Mouse (Mus musculus) MEL (cell line): ENCODE measurements around the gene Ptprq. TPM values are rescaled to one million over a fixed set of nuclear protein-coding genes. Genes with fewer than 3 reads are reported as not detected.

Experiments used
- DNase-seq: peaks from one replicate; pipeline ENCODE4 v3.0.0; 2011; ENCODE audit warnings: low read depth, low spot score
- H3K27ac ChIP-seq: 2 replicates; pipeline ENCODE4 v1.5.1; 2012; ENCODE audit warnings: low read depth, mild to moderate bottlenecking, control low read depth, low read length, moderate library complexity; ENCODE audit not compliant: control insufficient read depth
- H3K27me3 ChIP-seq, 2 experiments: fragments of 150-350 bp in 1 of 2; sonication (generic) in 1 of 2; 2 replicates each; pipeline ENCODE4 v1.6.1; 2012; ENCODE audit warnings: low read length in 2 of 2, mild to moderate bottlenecking in 2 of 2, improper control_type of control experiment in 1 of 2, moderate library complexity in 1 of 2; ENCODE audit not compliant: insufficient read depth in 2 of 2, control insufficient read depth in 1 of 2
- H3K36me3 ChIP-seq, 2 experiments: 2 replicates each; pipeline ENCODE4 v1.6.1; 2012 to 2014; ENCODE audit warnings: low read length in 2 of 2, improper control_type of control experiment in 1 of 2, inconsistent platforms in 1 of 2, mild to moderate bottlenecking in 1 of 2; ENCODE audit not compliant: insufficient read depth in 2 of 2, control insufficient read depth in 1 of 2
- H3K4me1 ChIP-seq, 2 experiments: fragments of 150-350 bp in 1 of 2; sonication (generic) in 1 of 2; 2 replicates each; pipeline ENCODE4 v1.6.1; 2012; ENCODE audit warnings: low read length in 2 of 2, improper control_type of control experiment in 1 of 2, mild to moderate bottlenecking in 1 of 2; ENCODE audit not compliant: insufficient read depth in 2 of 2, control insufficient read depth in 1 of 2
- H3K4me3 ChIP-seq, 2 experiments: fragments of 150-350 bp in 1 of 2; sonication (generic) in 1 of 2; 2 replicates each; pipeline ENCODE4 v1.5.1; 2012; ENCODE audit warnings: low read depth in 2 of 2, low read length in 2 of 2, mild to moderate bottlenecking in 2 of 2, moderate library complexity in 2 of 2, control low read depth in 1 of 2, improper control_type of control experiment in 1 of 2; ENCODE audit not compliant: control insufficient read depth in 1 of 2, insufficient read depth in 1 of 2
- H3K79me2 ChIP-seq: 2 replicates; pipeline ENCODE4 v1.6.1; 2012; ENCODE audit warnings: mild to moderate bottlenecking, low read length, moderate library complexity; ENCODE audit not compliant: control insufficient read depth, poor library complexity, insufficient read depth
- H3K9ac ChIP-seq: 2 replicates; pipeline ENCODE4 v1.6.1; 2012; ENCODE audit warnings: low read depth, mild to moderate bottlenecking, control low read depth, low read length, moderate library complexity; ENCODE audit not compliant: control insufficient read depth, poor library complexity, severe bottlenecking
- H3K9me3 ChIP-seq: fragments of 150-350 bp; sonication (generic); replicated peaks from 2 replicates; pipeline ENCODE4 v1.6.1; 2012; ENCODE audit warnings: mild to moderate bottlenecking, low read length, improper control_type of control experiment, moderate library complexity; ENCODE audit not compliant: insufficient read depth
- BHLHE40 ChIP-seq: IDR thresholded peaks from 2 replicates; pipeline ENCODE4 v1.6.1; 2012; ENCODE audit warnings: low read depth, mild to moderate bottlenecking, inconsistent platforms, low read length, improper control_type of control experiment, borderline replicate concordance
- CHD1 ChIP-seq: IDR thresholded peaks from 2 replicates; pipeline ENCODE4 v1.6.1; 2012; ENCODE audit warnings: low read depth, mild to moderate bottlenecking, inconsistent platforms, low read length, improper control_type of control experiment
- CTCF ChIP-seq, 3 experiments: IDR thresholded peaks in 2 of 3; conservative IDR thresholded peaks in 1 of 3; 2 replicates each; pipeline ENCODE4 v1.5.1; 2011 to 2012; ENCODE audit warnings: low read length in 3 of 3, low read depth in 2 of 3, mild to moderate bottlenecking in 2 of 3, improper control_type of control experiment in 1 of 3, inconsistent platforms in 1 of 3, mixed read lengths in 1 of 3, moderate library complexity in 1 of 3; ENCODE audit not compliant: control insufficient read depth in 1 of 3, insufficient read depth in 1 of 3, poor library complexity in 1 of 3, severe bottlenecking in 1 of 3
- E2F4 ChIP-seq: IDR thresholded peaks from 2 replicates; pipeline ENCODE4 v1.6.1; 2011; ENCODE audit warnings: low read depth, low read length, improper control_type of control experiment, borderline replicate concordance
- ELF1 ChIP-seq: IDR thresholded peaks from 2 replicates; pipeline ENCODE4 v1.6.1; 2014; ENCODE audit warnings: low read depth, mild to moderate bottlenecking, inconsistent platforms, low read length, improper control_type of control experiment, moderate library complexity
- EP300 ChIP-seq, 2 experiments: IDR thresholded peaks; 2 replicates each; pipeline ENCODE4 v1.6.1; 2011; ENCODE audit warnings: improper control_type of control experiment in 2 of 2, low read length in 2 of 2, low read depth in 1 of 2, mild to moderate bottlenecking in 1 of 2
- ETS1 ChIP-seq: IDR thresholded peaks from 2 replicates; pipeline ENCODE4 v1.6.1; 2012; ENCODE audit warnings: low read depth, mild to moderate bottlenecking, inconsistent platforms, low read length, improper control_type of control experiment, moderate library complexity
- GABPA ChIP-seq: IDR thresholded peaks from 2 replicates; pipeline ENCODE4 v1.6.1; 2012; ENCODE audit warnings: low read depth, mild to moderate bottlenecking, inconsistent platforms, low read length, improper control_type of control experiment, moderate library complexity
- GATA1 ChIP-seq: IDR thresholded peaks from 2 replicates; pipeline ENCODE4 v1.6.1; 2011; ENCODE audit warnings: low read depth, low read length, improper control_type of control experiment
- HCFC1 ChIP-seq: IDR thresholded peaks from 2 replicates; pipeline ENCODE4 v1.6.1; 2012; ENCODE audit warnings: low read depth, mild to moderate bottlenecking, inconsistent platforms, low read length, improper control_type of control experiment, moderate library complexity
- MAZ ChIP-seq: IDR thresholded peaks from 2 replicates; pipeline ENCODE4 v1.6.1; 2012; ENCODE audit warnings: low read depth, mild to moderate bottlenecking, inconsistent platforms, low read length, improper control_type of control experiment
- MXI1 ChIP-seq: IDR thresholded peaks from 2 replicates; pipeline ENCODE4 v1.6.1; 2011; ENCODE audit warnings: mild to moderate bottlenecking, low read depth, low read length, improper control_type of control experiment
- MYB ChIP-seq: IDR thresholded peaks from 2 replicates; pipeline ENCODE4 v1.6.1; 2011; ENCODE audit warnings: mild to moderate bottlenecking, low read depth, low read length, improper control_type of control experiment
- MYC ChIP-seq: IDR thresholded peaks from 2 replicates; pipeline ENCODE4 v1.6.1; 2011; ENCODE audit warnings: low read depth, mild to moderate bottlenecking, low read length, improper control_type of control experiment, moderate library complexity
- NELFE ChIP-seq: IDR thresholded peaks from 2 replicates; pipeline ENCODE4 v1.6.1; 2011; ENCODE audit warnings: low read depth, low read length, improper control_type of control experiment
- NRF1 ChIP-seq: IDR thresholded peaks from 2 replicates; pipeline ENCODE4 v1.6.1; 2014; ENCODE audit warnings: low read depth, mild to moderate bottlenecking, inconsistent platforms, low read length, improper control_type of control experiment, moderate library complexity; ENCODE audit not compliant: poor library complexity, insufficient read depth, severe bottlenecking
- POLR2A ChIP-seq, 2 experiments: IDR thresholded peaks; 2 replicates each; pipeline ENCODE4 v1.6.1; 2011 to 2012; ENCODE audit warnings: low read length in 2 of 2, mild to moderate bottlenecking in 2 of 2, control low read depth in 1 of 2, improper control_type of control experiment in 1 of 2, low read depth in 1 of 2, moderate library complexity in 1 of 2; ENCODE audit not compliant: control insufficient read depth in 1 of 2, insufficient read depth in 1 of 2, poor library complexity in 1 of 2
- POLR2AphosphoS5 ChIP-seq: IDR thresholded peaks from 2 replicates; pipeline ENCODE4 v1.6.1; 2012; ENCODE audit warnings: low read depth, borderline replicate concordance, mild to moderate bottlenecking, inconsistent platforms, low read length, moderate library complexity, mixed read lengths
- RAD21 ChIP-seq: IDR thresholded peaks from 2 replicates; pipeline ENCODE4 v1.6.1; 2011; ENCODE audit warnings: mild to moderate bottlenecking, low read depth, low read length, improper control_type of control experiment
- SIN3A ChIP-seq: IDR thresholded peaks from 2 replicates; pipeline ENCODE4 v1.6.1; 2012; ENCODE audit warnings: low read length, improper control_type of control experiment, inconsistent platforms
- SMC3 ChIP-seq: IDR thresholded peaks from 2 replicates; pipeline ENCODE4 v1.6.1; 2011; ENCODE audit warnings: low read depth, low read length, improper control_type of control experiment
- TAL1 ChIP-seq: IDR thresholded peaks from 2 replicates; pipeline ENCODE4 v1.6.1; 2012; ENCODE audit warnings: mild to moderate bottlenecking, inconsistent platforms, low read length, moderate library complexity, mixed read lengths
- TBP ChIP-seq: IDR thresholded peaks from 2 replicates; pipeline ENCODE4 v1.8.0; 2011; ENCODE audit warnings: low read depth, low read length, improper control_type of control experiment
- ZKSCAN1 ChIP-seq: IDR thresholded peaks from 2 replicates; pipeline ENCODE4 v1.6.1; 2012; ENCODE audit warnings: low read depth, mild to moderate bottlenecking, inconsistent platforms, low read length, improper control_type of control experiment, moderate library complexity
- ZNF384 ChIP-seq: IDR thresholded peaks from 2 replicates; pipeline ENCODE4 v1.6.1; 2012; ENCODE audit warnings: low read depth, mild to moderate bottlenecking, inconsistent platforms, low read length, improper control_type of control experiment
- polyA plus RNA-seq, 2 experiments: library from polyadenylated mRNA; stranded (reverse) in 1 of 2; unstranded in 1 of 2; fragments of >175 nt in 1 of 2; fragments of >200 nt in 1 of 2; gene quantifications; 2 replicates each; pipeline versions ENCODE4 v1.2.1 to v1.2.4; 2012; ENCODE audit warnings: low replicate concordance in 2 of 2, low read depth in 1 of 2; ENCODE audit not compliant: insufficient read length in 2 of 2, insufficient read depth in 1 of 2, missing spikeins in 1 of 2
- total RNA-seq: library from RNA; depleted of rRNA; stranded (reverse); fragments of 300-350 nt; gene quantifications from 2 replicates; pipeline ENCODE4 v1.2.3, GENCODE M21; 2012

Ptprq gene
- total and polyA plus RNA-seq, 3 experiments = not detected

DNA sequence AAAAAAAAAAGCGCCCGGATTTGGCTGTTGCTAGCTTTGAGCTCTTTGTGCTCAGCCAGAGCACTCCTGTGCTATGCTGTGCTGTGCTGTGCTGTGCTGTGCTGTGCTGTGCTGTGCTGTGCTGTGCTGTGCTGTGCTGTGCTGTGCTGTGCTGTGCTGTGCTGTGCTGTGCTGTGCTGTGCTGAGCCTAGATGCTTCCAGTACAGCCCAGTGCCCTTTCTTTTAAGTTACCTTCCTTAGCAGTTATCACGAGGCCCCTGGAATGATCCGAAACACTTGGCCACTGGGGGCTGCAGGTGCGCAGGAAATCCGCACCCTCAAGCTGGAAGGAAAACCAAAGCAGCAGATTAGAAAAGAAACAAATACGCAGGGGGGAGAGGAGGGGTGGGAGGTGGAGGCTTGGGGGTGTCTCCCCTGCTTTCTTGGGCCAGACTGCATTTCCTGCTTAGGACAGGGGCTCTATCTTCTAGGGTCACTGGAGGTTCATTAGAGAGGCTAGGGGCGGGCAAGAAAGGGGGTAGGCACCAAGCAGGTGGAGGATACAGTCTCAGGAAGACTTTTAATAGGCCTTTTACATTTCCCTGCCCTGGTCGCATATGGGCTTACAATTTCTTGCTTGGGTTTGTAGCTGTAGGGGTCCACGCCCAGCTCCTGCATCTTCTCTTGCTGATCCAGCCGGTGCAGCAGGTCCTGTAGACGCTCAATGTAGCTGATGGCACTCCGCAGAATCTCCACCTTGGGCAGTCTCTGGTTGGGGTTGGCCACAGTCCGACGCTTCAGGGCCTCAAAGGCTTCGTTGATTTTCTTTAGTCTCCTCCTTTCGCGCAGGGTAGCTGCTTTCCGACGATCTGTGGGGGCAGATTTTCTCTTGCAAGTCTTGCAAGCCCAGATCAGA lies 226.0 kb downstream of the Ptprq start:
- H3K4me3 ChIP-seq = no peak overlapping the region
- DNase-seq = no peak
- no peaks in the 10 kb centered on the region for H3K9me3 ChIP-seq
- no peak for TF ChIP-seq GATA1
- TF ChIP-seq BHLHE40 = no peak
- TF ChIP-seq ELF1 = no peak
- no peak for TF ChIP-seq POLR2AphosphoS5
- no peak for TF ChIP-seq NELFE
- no peak for TF ChIP-seq SIN3A
- TF ChIP-seq CHD1 = no peak
- TF ChIP-seq TBP = no peak
- TF ChIP-seq ZNF384 = no peak
- TF ChIP-seq MAZ = no peak
- TF ChIP-seq MYB = no peak
- no peak for TF ChIP-seq MXI1
- no peak for TF ChIP-seq POLR2A (IDR thresholded peaks at IDR 0.05; ENCODE audit: control insufficient read depth in 1 of 2, insufficient read depth in 1 of 2, low read depth in 1 of 2, low read length in 2 of 2, poor library complexity in 1 of 2)
- TF ChIP-seq EP300 (IDR thresholded peaks at IDR 0.05; ENCODE audit: low read depth in 1 of 2, low read length in 2 of 2) = no peak
- no peak for TF ChIP-seq ZKSCAN1
- TF ChIP-seq GABPA = no peak
- no peak for TF ChIP-seq HCFC1
- TF ChIP-seq TAL1 = no peak
- H3K27me3 ChIP-seq = no peaks in the 10 kb centered on the region
- no peak overlapping the region for H3K27ac ChIP-seq
- H3K79me2 ChIP-seq = no peaks in the 10 kb centered on the region
- no peaks in the 10 kb centered on the region for H3K36me3 ChIP-seq
- H3K4me1 ChIP-seq = no peaks in the 10 kb centered on the region
- no peak overlapping the region for H3K9ac ChIP-seq

DNA sequence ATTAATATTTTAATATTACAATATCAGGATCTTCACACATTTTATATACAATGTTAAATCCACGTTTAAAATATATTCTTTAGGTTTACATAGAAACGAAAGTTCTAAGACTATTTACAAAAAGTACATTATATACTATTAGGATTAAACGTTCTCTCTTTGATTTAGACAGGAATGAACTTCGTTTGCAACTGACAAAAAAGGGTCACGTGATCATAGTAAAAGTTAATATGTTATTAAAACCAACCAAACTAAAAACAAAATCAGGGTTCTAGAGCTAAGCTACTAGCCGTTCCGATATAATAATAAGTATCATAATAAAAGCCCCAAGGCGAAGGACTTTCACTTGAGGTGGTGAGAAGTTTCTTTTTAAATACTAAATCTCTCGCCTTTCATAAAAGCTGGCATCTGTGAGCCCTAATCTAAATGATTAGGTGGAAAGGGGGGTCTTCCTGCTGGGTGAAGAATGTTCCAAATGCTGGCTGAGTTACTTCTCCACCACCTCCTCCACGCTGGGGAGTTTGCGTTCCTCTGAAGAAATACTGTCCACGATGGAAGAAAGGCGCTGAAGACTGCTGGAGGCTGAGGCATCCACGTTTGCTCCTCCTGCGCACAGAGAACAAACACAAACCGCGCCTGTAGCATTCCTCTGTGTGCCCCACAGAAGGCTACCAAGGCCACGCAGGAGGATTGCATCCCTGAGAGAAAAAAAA lies 226.8 kb downstream of the Ptprq start:
- H3K4me3 ChIP-seq = no peak overlapping the region
- H3K27me3 ChIP-seq = no peaks in the 10 kb centered on the region
- H3K9ac ChIP-seq = no peak overlapping the region
- no peaks in the 10 kb centered on the region for H3K79me2 ChIP-seq
- H3K36me3 ChIP-seq = no peaks in the 10 kb centered on the region
- no peaks in the 10 kb centered on the region for H3K4me1 ChIP-seq
- no peak overlapping the region for H3K27ac ChIP-seq
- H3K9me3 ChIP-seq = no peaks in the 10 kb centered on the region
- TF ChIP-seq TBP (no peak), ETS1 (no peak), ELF1 (no peak), MYC (no peak), HCFC1 (no peak), SIN3A (no peak), E2F4 (no peak), CTCF (IDR thresholded peaks at IDR 0.05 in 2 of 3, conservative IDR thresholded peaks at IDR 0.05 in 1 of 3; ENCODE audit: control insufficient read depth in 1 of 3, insufficient read depth in 1 of 3, low read depth in 2 of 3, low read length in 3 of 3, poor library complexity in 1 of 3, severe bottlenecking in 1 of 3) (no peak), SMC3 (no peak), RAD21 (no peak), NRF1 (no peak), TAL1 (no peak), POLR2A (IDR thresholded peaks at IDR 0.05; ENCODE audit: control insufficient read depth in 1 of 2, insufficient read depth in 1 of 2, low read depth in 1 of 2, low read length in 2 of 2, poor library complexity in 1 of 2) (no peak), ZKSCAN1 (no peak), ZNF384 (no peak)
- no peak for DNase-seq
